Mouse (Mus musculus) layer of hippocampus, adult 2 months (tissue): Measurements from ENCODE around the gene Clcn7. TPM values are rescaled to one million over a fixed set of nuclear protein-coding genes. Genes with fewer than 3 reads are reported as not detected.

Source experiments
- DNase-seq, 2 experiments: peaks; one replicate each; pipeline ENCODE4 v3.0.0; 2022; ENCODE audit warnings: low spot score in 2 of 2
- H3K27ac ChIP-seq: fragments of 200-600 bp; 2 replicates; pipeline ENCODE4 v1.8.1; 2022
- H3K4me3 ChIP-seq: fragments of 200-600 bp; 2 replicates; pipeline ENCODE4 v1.8.1; 2022; ENCODE audit warnings: mild to moderate bottlenecking
- CTCF ChIP-seq: fragments of 200-600 bp; conservative IDR thresholded peaks from 2 replicates; pipeline ENCODE4 v1.8.1; 2022; ENCODE audit warnings: antibody characterized with exemption, mild to moderate bottlenecking, moderate library complexity
- long read RNA-seq, 2 experiments: library from polyadenylated mRNA; stranded (forward); transcript quantifications; one replicate each; pipeline ENCODE4 v2.0.0; 2021; ENCODE audit warnings: borderline mapping rate in 2 of 2
- total RNA-seq, 2 experiments: library from RNA; stranded (reverse); gene quantifications; 2 replicates each; pipeline ENCODE4 v1.2.3; 2021

Gene Clcn7
- total RNA-seq, result 10 to 100 TPM; 53.5 to 55.7 TPM
- long read RNA-seq, experiment 1, full-length matches to known transcripts, result 14 of 31 reads
- long read RNA-seq, experiment 1, partial matches to known transcripts, result 8 of 31 reads
- long read RNA-seq, experiment 1, other reads (novel, unspliced or antisense), result 9 of 31 reads
- long read RNA-seq, experiment 2, full-length matches to known transcripts, result 15 of 34 reads
- long read RNA-seq, experiment 2, partial matches to known transcripts, result 16 of 34 reads
- long read RNA-seq, experiment 2, other reads (novel, unspliced or antisense), result 3 of 34 reads

GRCm38 (mm10) chr17:25133275-25133698, at the start of gene Clcn7:
Clcn7 (plus strand) TSS chr17:25133391.
- peak within 1 kb of the TSS; percentile 90 for H3K27ac ChIP-seq
- no peak for TF ChIP-seq CTCF
- H3K4me3 ChIP-seq, result peak within 1 kb of the TSS; percentile 84
- DNase-seq, result peak; percentile 93 to 95

- peak; percentile 56 for TF ChIP-seq CTCF
- H3K27ac ChIP-seq, result peak within 1 kb of the TSS; percentile 49
- no peak for DNase-seq
- H3K4me3 ChIP-seq, result no peak within 1 kb of the TSS
Observed at GRCm38 (mm10) chr17:25083444-25083931, 49.7 kb upstream of the Clcn7 start, which contains the start of gene Tmem204. Tmem204 (minus strand) TSS chr17:25083591.

- Histone ChIP-seq H3K27ac (no peak overlapping the region), H3K4me3 (no peak overlapping the region)
- no peak for DNase-seq
- no peak for TF ChIP-seq CTCF
Observed at GRCm38 (mm10) chr17:25084835-25085385, 48.3 kb upstream of the Clcn7 start.

GRCm38 (mm10) chr17:25086724-25087123, 46.5 kb upstream of the Clcn7 start:
- H3K27ac ChIP-seq, result no peak overlapping the region
- H3K4me3 ChIP-seq, result no peak overlapping the region
- DNase-seq, result no peak
- no peak for TF ChIP-seq CTCF

- no peak overlapping the region for H3K27ac ChIP-seq
- no peak overlapping the region for H3K4me3 ChIP-seq
- no peak for DNase-seq
- TF ChIP-seq CTCF, result no peak
Observed at GRCm38 (mm10) chr17:25089158-25089557, 44.0 kb upstream of the Clcn7 start.

GRCm38 (mm10) chr17:25090450-25090849, 42.7 kb upstream of the Clcn7 start:
- no peak overlapping the region for H3K4me3 ChIP-seq
- no peak for TF ChIP-seq CTCF
- no peak overlapping the region for H3K27ac ChIP-seq
- no peak for DNase-seq

- DNase-seq, result no peak
- Histone ChIP-seq H3K27ac (no peak overlapping the region), H3K4me3 (no peak overlapping the region)
- no peak for TF ChIP-seq CTCF
Observed at GRCm38 (mm10) chr17:25096221-25096620, 37.0 kb upstream of the Clcn7 start.

- TF ChIP-seq CTCF, result no peak
- Histone ChIP-seq H3K27ac (no peak overlapping the region), H3K4me3 (no peak overlapping the region)
- no peak for DNase-seq
Observed at GRCm38 (mm10) chr17:25100052-25100451, 33.1 kb upstream of the Clcn7 start.

- H3K27ac ChIP-seq, result no peak overlapping the region
- H3K4me3 ChIP-seq, result no peak overlapping the region
- DNase-seq, result no peak
- no peak for TF ChIP-seq CTCF
Observed at GRCm38 (mm10) chr17:25101338-25101737, 31.9 kb upstream of the Clcn7 start.

GRCm38 (mm10) chr17:25107786-25108185, 25.4 kb upstream of the Clcn7 start:
- no peak overlapping the region for H3K4me3 ChIP-seq
- H3K27ac ChIP-seq, result no peak overlapping the region
- no peak for DNase-seq
- TF ChIP-seq CTCF, result no peak

- Histone ChIP-seq H3K4me3 (no peak overlapping the region), H3K27ac (no peak overlapping the region)
- no peak for DNase-seq
- peak; percentile 65 for TF ChIP-seq CTCF
Observed at GRCm38 (mm10) chr17:25109578-25109977, 23.6 kb upstream of the Clcn7 start.

GRCm38 (mm10) chr17:25110590-25110989, 22.6 kb upstream of the Clcn7 start:
- no peak for TF ChIP-seq CTCF
- no peak overlapping the region for H3K27ac ChIP-seq
- no peak for DNase-seq
- H3K4me3 ChIP-seq, result no peak overlapping the region

- no peak for TF ChIP-seq CTCF
- H3K4me3 ChIP-seq, result no peak overlapping the region
- peak overlapping the region; percentile 76; the same call in 1 of the 2 replicates for H3K27ac ChIP-seq
- no peak for DNase-seq
Observed at GRCm38 (mm10) chr17:25111220-25111619, 22.0 kb upstream of the Clcn7 start.

GRCm38 (mm10) chr17:25111739-25112422, 21.3 kb upstream of the Clcn7 start:
- Histone ChIP-seq H3K4me3 (no peak overlapping the region), H3K27ac (peak overlapping the region; percentile 76)
- DNase-seq, result peak; percentile 37 to 69
- TF ChIP-seq CTCF, result no peak
